Mouse (Mus musculus) adrenal gland, adult 8-10 months (tissue): Measurements from ENCODE around the gene Zfp212. TPM values are rescaled to one million over a fixed set of nuclear protein-coding genes. Genes with fewer than 3 reads are reported as not detected.
A peak's percentile ranks its signal among the peaks of the same experiment; 100 is the strongest.
"Not testable (repeated sequence)": the region's sequence is repeated elsewhere in the genome, so short reads cannot be mapped to it uniquely, and the experiment has no call there.

Source experiments
- DNase-seq: peaks from one replicate; pipeline ENCODE4 v3.0.0; 2022
- total RNA-seq, 4 experiments: library from RNA; stranded (reverse); gene quantifications; 2 replicates each; pipeline ENCODE4 v1.2.4; 2022

Gene Zfp212
- total RNA-seq, 4 experiments from 2014 or later, result 17.0 to 25.4 (median 19.0) TPM

- peak; percentile 48 for DNase-seq
Observed at GRCm38 (mm10) chr6:47943021-47943691, 22.9 kb downstream of the Zfp212 start.

GRCm38 (mm10) chr6:47943721-47944120 is 23.4 kb downstream of the Zfp212 start:
- DNase-seq, result no peak

- no peak for DNase-seq
Observed at GRCm38 (mm10) chr6:47947388-47947787, 27.1 kb downstream of the Zfp212 start.

DNA sequence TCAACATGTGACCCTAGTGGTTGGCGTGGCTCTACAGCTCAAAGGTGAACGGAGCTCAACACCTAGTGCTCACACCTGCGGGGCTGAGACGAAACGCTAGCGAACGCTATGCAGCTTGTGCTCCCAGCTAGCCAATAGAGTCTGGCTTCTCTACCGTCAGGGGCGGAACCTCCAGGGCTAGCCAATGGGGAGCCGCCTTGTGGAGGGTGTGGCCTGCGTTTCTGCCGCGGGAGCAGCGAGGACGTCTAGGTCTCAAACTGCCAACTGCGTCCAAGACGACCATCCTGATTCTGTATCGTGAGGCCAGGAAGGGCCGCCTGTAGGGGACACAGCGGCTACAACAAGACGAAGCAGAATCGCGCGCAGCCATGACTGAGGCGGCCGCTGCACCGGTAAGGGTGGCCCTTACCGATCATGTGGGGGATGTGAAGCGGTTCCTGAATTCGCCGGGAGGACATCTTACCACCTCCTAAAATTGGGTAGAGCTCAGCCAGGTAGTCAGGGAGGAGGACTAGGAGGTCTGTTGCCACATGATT is 33.0 kb downstream of the Zfp212 start, which contains the start of gene Zfp956:
TSS of gene Zfp956 (plus strand) at position 200 of the 536 bp plus-strand sequence.
- DNase-seq, result peak; percentile 92

DNA sequence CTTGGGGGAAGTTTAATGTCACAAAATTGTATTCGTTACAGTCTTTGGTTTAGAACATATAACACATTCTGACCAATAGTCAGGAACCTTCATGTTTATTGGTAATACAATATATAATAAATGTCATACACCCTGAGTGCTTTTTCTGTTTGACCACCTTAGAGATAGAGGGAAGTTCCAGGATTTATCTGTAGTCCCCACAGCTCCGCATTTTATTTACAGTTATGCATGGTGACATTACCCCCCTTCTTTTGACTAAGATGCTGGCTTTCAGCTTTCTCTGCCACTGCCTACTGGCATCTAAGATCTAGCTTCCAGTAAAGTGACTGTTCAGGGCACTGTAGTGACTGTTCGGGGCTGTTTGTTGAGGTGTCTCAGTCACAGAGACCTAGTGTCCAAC is 34.1 kb downstream of the Zfp212 start:
- no peak for DNase-seq

- DNase-seq, result no peak
Observed at GRCm38 (mm10) chr6:47957816-47958215, 37.5 kb downstream of the Zfp212 start.

GRCm38 (mm10) chr6:47960685-47961421 is 40.6 kb downstream of the Zfp212 start:
- no peak for DNase-seq

- DNase-seq, result peak; percentile 60
Observed at GRCm38 (mm10) chr6:47963051-47963450, 42.8 kb downstream of the Zfp212 start.

DNA sequence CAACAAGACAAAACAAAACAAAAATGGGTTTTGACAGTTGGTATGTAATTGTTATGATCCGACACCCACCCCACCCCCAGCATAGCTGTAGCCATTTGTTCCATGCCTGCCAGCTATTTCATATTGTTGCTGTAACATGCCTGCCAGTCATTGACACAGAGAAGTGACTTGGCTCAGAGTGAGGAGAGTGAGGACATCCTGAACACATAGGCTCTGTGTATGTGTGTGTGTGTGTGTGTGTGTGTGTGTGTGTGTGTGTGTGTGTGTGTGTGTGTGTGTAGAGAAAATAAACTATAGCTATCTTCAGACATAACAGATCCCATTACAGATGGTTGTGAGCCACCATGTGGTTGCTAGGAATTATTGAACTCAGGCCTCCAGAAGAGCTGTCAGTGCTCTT is 47.9 kb downstream of the Zfp212 start:
- DNase-seq, result not testable (repeated sequence)

DNA sequence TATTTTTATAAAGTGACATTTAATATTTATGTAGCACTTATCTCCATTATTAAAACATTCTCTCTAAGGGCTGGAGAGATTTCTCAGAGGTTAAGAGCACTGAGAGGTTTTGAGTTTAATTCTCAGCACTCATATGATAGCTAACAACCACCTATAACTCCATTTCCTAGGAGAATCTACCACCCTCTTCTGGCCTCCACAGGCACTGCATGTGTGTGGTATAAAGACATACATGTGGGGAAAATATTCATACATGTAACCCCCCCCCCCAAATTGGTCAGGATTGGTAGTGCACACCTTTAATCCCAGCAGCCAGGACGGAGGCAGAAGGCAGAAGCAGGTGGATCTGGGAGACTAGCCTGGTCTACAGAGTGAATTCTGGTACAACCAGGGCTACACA is 54.3 kb downstream of the Zfp212 start:
- DNase-seq, result no peak

DNA sequence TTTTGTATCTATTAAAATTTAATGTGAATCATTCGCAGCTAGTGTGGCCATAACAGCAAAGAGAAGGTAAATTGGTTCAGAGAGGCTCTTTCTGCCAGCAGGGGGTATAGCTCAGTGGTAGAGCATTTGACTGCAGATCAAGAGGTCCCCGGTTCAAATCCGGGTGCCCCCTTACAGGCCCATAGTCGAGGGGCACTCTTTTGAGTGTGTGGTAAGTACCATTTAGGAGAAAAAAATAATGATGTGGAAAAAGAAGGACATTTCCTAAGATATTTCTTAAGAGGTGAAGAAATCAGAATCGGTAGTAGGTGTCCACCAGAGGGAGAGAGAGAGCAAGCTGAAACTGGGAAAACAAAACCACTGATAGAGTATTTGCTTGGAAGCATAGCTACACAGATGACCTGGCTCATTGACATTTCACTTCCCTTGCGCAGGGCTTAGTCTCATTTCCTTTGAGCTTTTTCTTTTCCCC is 58.7 kb downstream of the Zfp212 start:
- DNase-seq, result peak; percentile 90

Other genes starting within 250 kb of the Zfp212 start
- 100 to 1,000 TPM in 2 of 4 experiments, 10 to 100 TPM in 2; 98.3 to 114 (median 107) TPM for gene Pdia4, start 107.0 kb upstream of the Zfp212 start, total RNA-seq
- 1 to 10 TPM; 1.0 to 1.8 (median 1.5) TPM for gene Zfp786, start 89.6 kb upstream of the Zfp212 start, total RNA-seq
- 10 to 100 TPM; 15.0 to 19.0 (median 17.3) TPM for gene Zfp398, start 84.8 kb upstream of the Zfp212 start, total RNA-seq
- gene Zfp282, start 43.3 kb upstream of the Zfp212 start, total RNA-seq, result 10 to 100 TPM in 1 of 4 experiments, 1 to 10 TPM in 3; 9.4 to 13.3 (median 9.7) TPM
- gene Zfp956, start 32.9 kb downstream of the Zfp212 start, total RNA-seq, result 10 to 100 TPM in 2 of 4 experiments, 1 to 10 TPM in 2; 7.6 to 16.1 (median 11.7) TPM
- 10 to 100 TPM; 23.9 to 31.1 (median 27.5) TPM for gene Zfp777, start 128.4 kb downstream of the Zfp212 start, total RNA-seq
- gene Zfp746, start 166.1 kb downstream of the Zfp212 start, total RNA-seq, result 10 to 100 TPM; 25.6 to 34.6 (median 28.7) TPM